Mouse (Mus musculus) kidney, adult 11 months (tissue): ENCODE data around the gene Esp18.

Experiments
- DNase-seq: peaks from one replicate; pipeline ENCODE4 v3.0.0; 2022

Esp18 gene

DNA sequence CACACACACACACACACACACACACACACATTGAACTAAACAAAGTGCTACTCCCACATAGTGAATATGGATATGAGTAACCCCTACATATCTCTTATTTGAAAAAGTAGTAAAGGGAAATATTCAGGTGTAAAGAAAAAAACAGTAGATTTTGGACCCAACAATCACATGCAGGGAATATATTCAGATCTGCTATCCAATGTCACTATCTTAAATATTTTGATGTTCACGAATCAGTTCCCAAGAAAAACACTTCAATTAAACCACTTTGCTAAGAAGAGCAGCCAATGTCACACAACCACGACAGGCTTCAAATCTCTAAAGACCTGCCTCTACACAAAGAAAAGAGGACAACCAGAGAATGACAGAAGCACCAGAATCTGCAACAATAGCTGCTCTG is at the start of gene Esp18:
TSS of gene Esp18 (plus strand) at position 301 of the 400 bp plus-strand sequence.
- no peak for DNase-seq

DNA sequence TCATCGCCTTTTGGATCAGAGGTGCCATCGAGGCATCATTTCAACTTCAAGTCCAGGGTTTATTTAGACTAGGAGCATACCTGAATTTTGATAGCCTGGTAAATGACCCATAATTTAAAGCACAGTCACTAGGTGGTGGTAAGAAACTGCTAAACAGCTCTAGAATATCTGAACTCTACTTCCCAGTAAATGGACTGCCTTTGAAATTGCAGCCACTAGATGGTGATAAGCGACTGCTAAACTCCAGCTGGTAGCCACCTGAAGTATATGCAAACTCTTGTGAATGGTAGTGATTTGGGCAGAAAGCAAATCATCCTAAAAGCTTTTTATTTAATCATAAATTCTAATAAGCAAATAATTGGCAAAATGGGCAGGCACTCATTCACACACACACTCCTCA is 42.8 kb upstream of the Esp18 start:
- no peak for DNase-seq
